Mouse (Mus musculus): Measurements from ENCODE around the gene Ufc1.
"Not testable (repeated sequence)": the region's sequence is repeated elsewhere in the genome, so short reads cannot be mapped to it uniquely, and the experiment has no call there.

Gene Ufc1

GRCm38 (mm10) chr1:171247453-171247841 is 47.4 kb downstream of the Ufc1 start:
- no peak for DNase-seq

GRCm38 (mm10) chr1:171246709-171247452 is 47.9 kb downstream of the Ufc1 start:
- peak; percentile 95 for DNase-seq

GRCm38 (mm10) chr1:171245353-171245752 is 49.5 kb downstream of the Ufc1 start:
- DNase-seq, result no peak

- not testable (repeated sequence) for DNase-seq
Measured at GRCm38 (mm10) chr1:171241952-171242351, 52.9 kb downstream of the Ufc1 start.

- no peak for DNase-seq
Measured at GRCm38 (mm10) chr1:171240911-171241310, 53.9 kb downstream of the Ufc1 start.

- DNase-seq, result no peak
Measured at GRCm38 (mm10) chr1:171239992-171240744, 54.7 kb downstream of the Ufc1 start.
